Mouse (Mus musculus) limb, embryonic 15.5 days (tissue): ENCODE measurements at regions not wholly inside any gene's neighbourhood (a gene's known extent, or its start where the extent isn't known, plus 50 kb on each side); places are given as distances from the start of the nearest gene placed in this dataset.

Experiments used
- ATAC-seq: fragments of 200-750 bp; cut with Nextera tagmentation; 2 replicates; pipeline ENCODE4 v1.8.0; 2017; ENCODE audit warnings: low read depth, moderate TSS enrichment; ENCODE audit not compliant: insufficient number of reproducible peaks, low FRiP score, low TSS enrichment
- H3K27ac ChIP-seq: fragments of 300-500 bp; sonication (generic); 2 replicates; pipeline ENCODE4 v1.5.1; 2015; ENCODE audit warnings: moderate library complexity, mild to moderate bottlenecking, inconsistent platforms
- H3K27me3 ChIP-seq: fragments of 300-500 bp; sonication (generic); 2 replicates; pipeline ENCODE4 v1.6.1; 2015; ENCODE audit warnings: inconsistent platforms
- H3K36me3 ChIP-seq: fragments of 300-500 bp; sonication (generic); 2 replicates; pipeline ENCODE4 v1.6.1; 2015; ENCODE audit warnings: inconsistent platforms
- H3K4me1 ChIP-seq: fragments of 300-500 bp; sonication (generic); 2 replicates; pipeline ENCODE4 v1.6.1; 2015; ENCODE audit warnings: inconsistent platforms
- H3K4me2 ChIP-seq: fragments of 300-500 bp; sonication (generic); 2 replicates; pipeline ENCODE4 v1.6.1; 2015; ENCODE audit warnings: mild to moderate bottlenecking, inconsistent platforms
- H3K4me3 ChIP-seq: fragments of 300-500 bp; sonication (generic); 2 replicates; pipeline ENCODE4 v1.5.1; 2015; ENCODE audit warnings: mild to moderate bottlenecking, inconsistent platforms
- H3K9ac ChIP-seq: fragments of 300-500 bp; sonication (generic); 2 replicates; pipeline ENCODE4 v1.6.1; 2015; ENCODE audit warnings: inconsistent platforms
- H3K9me3 ChIP-seq: fragments of 300-500 bp; sonication (generic); 2 replicates; pipeline ENCODE4 v1.6.1; 2016; ENCODE audit warnings: inconsistent platforms
- WGBS: fragments of 180-500 bp; shearing (Covaris S2); methylation state at CpG from one replicate; pipeline ENCODE4 v1.1.7; 2015; 5-methylcytosine and 5-hydroxymethylcytosine counted together

- no peaks in the 10 kb centered on the region for H3K36me3 ChIP-seq
- WGBS: 78% methylated on average over 6 of the region's 6 CpGs
- ATAC-seq: no peak
- no peak overlapping the region for H3K4me3 ChIP-seq
- H3K9me3 ChIP-seq: no peaks in the 10 kb centered on the region
- H3K9ac ChIP-seq: no peak overlapping the region
- H3K27me3 ChIP-seq: no peaks in the 10 kb centered on the region
- no peak overlapping the region for H3K27ac ChIP-seq
- no peaks in the 10 kb centered on the region for H3K4me1 ChIP-seq
- H3K4me2 ChIP-seq: no peak overlapping the region
Measured at GRCm38 (mm10) chr7:124880771-124881170, 563.7 kb upstream of the Kdm8 start.

DNA sequence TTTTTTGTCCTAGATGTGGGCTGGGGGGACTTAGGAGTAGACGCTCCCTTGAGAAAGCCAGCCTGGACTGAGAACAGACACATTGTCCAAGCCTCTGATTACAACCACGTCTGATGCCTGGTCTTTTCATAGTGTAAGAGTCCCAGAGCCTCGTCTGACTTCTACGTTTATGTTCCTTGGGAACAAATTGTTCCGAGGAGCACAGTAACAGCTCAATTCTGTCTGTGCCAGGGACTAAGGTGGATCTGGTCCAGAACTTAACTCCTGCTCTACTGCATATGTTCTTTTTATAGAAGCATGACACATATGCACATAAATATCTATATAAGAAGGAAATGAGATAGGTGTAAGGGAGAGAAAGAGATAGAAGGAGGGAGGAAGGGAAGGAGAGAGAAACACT, 537.2 kb upstream of the Kdm8 start:
- Histone ChIP-seq H3K27ac (no peak overlapping the region), H3K36me3 (no peaks in the 10 kb centered on the region), H3K27me3 (no peaks in the 10 kb centered on the region), H3K9me3 (no peaks in the 10 kb centered on the region), H3K4me2 (no peak overlapping the region), H3K4me1 (peaks cover 6% of the 10 kb centered on the region; the same call in 1 of the 2 replicates), H3K4me3 (no peak overlapping the region), H3K9ac (no peak overlapping the region)
- ATAC-seq: no peak
- 44% methylated on average over 5 of the region's 5 CpGs for WGBS

- Histone ChIP-seq H3K4me1 (peaks cover 6% of the 10 kb centered on the region; the same call in 1 of the 2 replicates), H3K4me2 (no peak overlapping the region), H3K9me3 (no peaks in the 10 kb centered on the region), H3K27ac (no peak overlapping the region), H3K36me3 (no peaks in the 10 kb centered on the region), H3K9ac (no peak overlapping the region), H3K27me3 (no peaks in the 10 kb centered on the region), H3K4me3 (no peak overlapping the region)
- no peak for ATAC-seq
- WGBS: 66% methylated on average over 5 of the region's 5 CpGs
Measured at GRCm38 (mm10) chr7:124907662-124908296, 536.7 kb upstream of the Kdm8 start.

- Histone ChIP-seq H3K9ac (no peak overlapping the region), H3K27ac (no peak overlapping the region), H3K36me3 (no peaks in the 10 kb centered on the region), H3K4me1 (no peaks in the 10 kb centered on the region), H3K27me3 (no peaks in the 10 kb centered on the region), H3K4me2 (no peak overlapping the region), H3K9me3 (no peaks in the 10 kb centered on the region), H3K4me3 (no peak overlapping the region)
- 80% methylated on average over 5 of the region's 5 CpGs for WGBS
- ATAC-seq: no peak
Measured at GRCm38 (mm10) chr7:124914061-124914460, 530.4 kb upstream of the Kdm8 start.

- Histone ChIP-seq H3K4me2 (no peak overlapping the region), H3K36me3 (no peaks in the 10 kb centered on the region), H3K4me3 (no peak overlapping the region), H3K9ac (no peak overlapping the region), H3K27ac (no peak overlapping the region), H3K27me3 (no peaks in the 10 kb centered on the region), H3K4me1 (no peaks in the 10 kb centered on the region), H3K9me3 (no peaks in the 10 kb centered on the region)
- WGBS: 72% methylated on average over 4 of the region's 4 CpGs
- ATAC-seq: no peak
Measured at GRCm38 (mm10) chr7:124914479-124914878, 530.0 kb upstream of the Kdm8 start.

DNA sequence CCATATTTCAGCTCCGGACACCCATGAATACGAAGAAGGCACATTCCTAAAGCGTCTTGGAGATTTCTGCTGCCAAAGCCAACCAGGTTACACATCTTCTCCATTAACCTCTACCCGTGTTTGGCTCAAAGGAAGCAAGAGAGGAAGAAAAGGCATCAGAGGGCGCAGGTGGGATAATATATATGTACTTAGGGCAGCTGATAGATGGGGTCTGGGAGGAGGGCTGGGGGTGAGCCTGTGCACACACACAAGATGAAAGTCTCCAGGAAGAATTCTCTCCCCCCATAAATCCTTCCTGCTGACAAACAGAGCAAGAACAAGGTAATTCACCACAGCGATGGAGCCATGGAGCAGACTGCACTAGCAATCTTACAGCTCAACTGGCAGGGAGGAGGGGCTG, 529.5 kb upstream of the Kdm8 start:
- Histone ChIP-seq H3K36me3 (no peaks in the 10 kb centered on the region), H3K4me2 (no peak overlapping the region), H3K27me3 (no peaks in the 10 kb centered on the region), H3K9ac (no peak overlapping the region), H3K9me3 (no peaks in the 10 kb centered on the region), H3K27ac (no peak overlapping the region), H3K4me1 (no peaks in the 10 kb centered on the region), H3K4me3 (no peak overlapping the region)
- WGBS: 48% methylated on average over 6 of the region's 6 CpGs
- no peak for ATAC-seq

DNA sequence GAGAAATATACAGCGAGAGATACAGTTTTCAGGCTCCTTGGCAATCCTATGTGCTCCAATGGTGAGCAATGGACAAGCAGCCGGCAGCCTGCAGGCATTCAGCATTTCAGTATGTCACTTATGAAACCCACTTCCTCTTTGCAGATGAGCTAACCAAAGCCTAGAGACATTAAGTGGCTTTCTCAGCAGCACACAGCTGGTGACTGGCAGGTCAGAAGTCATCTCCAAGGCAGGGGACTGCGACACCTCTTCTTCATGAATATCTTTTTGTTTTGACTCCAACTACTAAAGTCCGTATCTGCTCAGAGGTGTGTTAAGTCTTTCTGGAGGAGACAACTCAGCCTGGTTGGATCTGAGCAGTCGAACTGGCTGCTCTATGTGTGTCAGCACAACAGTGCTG, 528.8 kb upstream of the Kdm8 start:
- no peaks in the 10 kb centered on the region for H3K9me3 ChIP-seq
- no peak overlapping the region for H3K4me3 ChIP-seq
- 78% methylated on average over 5 of the region's 5 CpGs for WGBS
- H3K27ac ChIP-seq: no peak overlapping the region
- H3K9ac ChIP-seq: no peak overlapping the region
- no peaks in the 10 kb centered on the region for H3K4me1 ChIP-seq
- no peak for ATAC-seq
- H3K4me2 ChIP-seq: no peak overlapping the region
- no peaks in the 10 kb centered on the region for H3K27me3 ChIP-seq
- H3K36me3 ChIP-seq: no peaks in the 10 kb centered on the region

- Histone ChIP-seq H3K4me3 (no peak overlapping the region), H3K36me3 (no peaks in the 10 kb centered on the region), H3K4me1 (no peaks in the 10 kb centered on the region), H3K4me2 (no peak overlapping the region), H3K27me3 (no peaks in the 10 kb centered on the region), H3K27ac (no peak overlapping the region), H3K9me3 (no peaks in the 10 kb centered on the region), H3K9ac (no peak overlapping the region)
- 31% methylated on average over 5 of the region's 5 CpGs for WGBS
- no peak for ATAC-seq
Measured at GRCm38 (mm10) chr7:124917606-124918120, 526.8 kb upstream of the Kdm8 start.

DNA sequence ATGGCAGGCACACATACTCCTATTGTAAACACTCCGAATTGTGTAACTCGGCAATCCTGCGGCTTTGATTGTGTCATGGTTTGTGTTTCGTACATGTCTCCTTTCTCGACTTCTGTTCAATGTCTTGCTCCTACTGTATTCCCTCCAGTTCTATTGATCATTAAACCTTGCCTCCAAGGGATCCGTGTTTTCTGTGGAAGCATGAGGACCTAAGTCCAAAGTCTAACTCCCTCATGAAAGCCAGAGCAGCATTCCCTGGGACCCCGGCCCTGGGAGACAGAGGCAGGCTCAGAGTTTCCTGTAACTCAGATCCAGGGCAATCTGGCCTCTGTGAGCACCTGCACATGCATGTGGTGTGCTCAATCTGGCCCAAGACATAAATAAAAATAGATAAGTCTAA, 521.7 kb upstream of the Kdm8 start:
- no peaks in the 10 kb centered on the region for H3K4me1 ChIP-seq
- no peak overlapping the region for H3K27ac ChIP-seq
- 81% methylated on average over 7 of the region's 7 CpGs for WGBS
- H3K27me3 ChIP-seq: no peaks in the 10 kb centered on the region
- H3K4me2 ChIP-seq: no peak overlapping the region
- ATAC-seq: no peak
- H3K4me3 ChIP-seq: no peak overlapping the region
- no peak overlapping the region for H3K9ac ChIP-seq
- no peaks in the 10 kb centered on the region for H3K9me3 ChIP-seq
- no peaks in the 10 kb centered on the region for H3K36me3 ChIP-seq

GRCm38 (mm10) chr7:124933573-124933972, 510.9 kb upstream of the Kdm8 start:
- H3K27ac ChIP-seq: no peak overlapping the region
- no peaks in the 10 kb centered on the region for H3K27me3 ChIP-seq
- H3K4me3 ChIP-seq: no peak overlapping the region
- no peaks in the 10 kb centered on the region for H3K9me3 ChIP-seq
- H3K4me2 ChIP-seq: no peak overlapping the region
- no peaks in the 10 kb centered on the region; the same call in 1 of the 2 replicates for H3K4me1 ChIP-seq
- WGBS: 52% methylated on average over 3 of the region's 3 CpGs
- no peak for ATAC-seq
- no peak overlapping the region for H3K9ac ChIP-seq
- H3K36me3 ChIP-seq: no peaks in the 10 kb centered on the region

DNA sequence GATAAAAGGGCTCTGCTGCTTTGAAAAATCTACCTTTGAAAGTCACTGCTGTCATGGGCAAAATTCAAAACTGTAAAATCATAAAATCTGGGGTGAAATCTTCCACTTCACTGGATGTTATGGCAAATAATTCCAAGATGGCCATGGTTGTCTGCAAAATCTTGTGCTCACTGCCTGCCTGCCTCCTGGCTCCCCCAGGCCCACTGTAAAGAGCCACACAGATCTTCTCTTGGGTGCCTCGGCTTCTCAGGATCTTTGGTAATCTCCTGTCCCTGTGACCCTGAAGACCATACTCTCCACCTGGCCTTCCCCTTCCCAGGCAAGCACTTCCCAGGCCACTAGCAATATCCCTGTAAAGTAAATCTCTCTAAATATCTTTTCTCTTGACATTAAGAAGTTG, 505.1 kb upstream of the Kdm8 start:
- no peak overlapping the region for H3K4me3 ChIP-seq
- no peak overlapping the region for H3K27ac ChIP-seq
- H3K4me1 ChIP-seq: no peaks in the 10 kb centered on the region
- no peaks in the 10 kb centered on the region for H3K36me3 ChIP-seq
- H3K27me3 ChIP-seq: no peaks in the 10 kb centered on the region
- WGBS: 87% methylated on average over 1 of the region's 1 CpGs
- no peaks in the 10 kb centered on the region for H3K9me3 ChIP-seq
- no peak overlapping the region for H3K9ac ChIP-seq
- no peak overlapping the region for H3K4me2 ChIP-seq
- ATAC-seq: no peak

DNA sequence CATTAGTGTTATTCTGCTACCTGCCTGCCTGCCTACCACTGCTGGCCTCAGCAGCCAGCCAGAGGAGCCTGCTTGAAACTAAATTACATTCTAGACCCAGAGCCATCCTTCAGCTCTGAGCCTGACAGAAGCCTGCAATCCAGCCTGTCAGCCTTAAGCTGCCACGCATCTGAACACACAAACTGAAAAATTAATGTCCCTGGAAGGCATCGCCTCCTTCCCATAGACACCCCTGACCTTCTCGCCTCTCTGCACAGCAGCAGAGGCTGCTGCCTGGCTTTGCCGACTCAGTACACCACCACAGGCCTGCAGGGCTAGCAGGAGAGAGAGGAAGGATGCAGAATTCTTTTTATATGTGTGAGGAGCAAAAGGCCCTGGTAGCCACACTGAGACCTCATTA, 502.9 kb upstream of the Kdm8 start:
- Histone ChIP-seq H3K27me3 (no peaks in the 10 kb centered on the region), H3K4me3 (no peak overlapping the region), H3K36me3 (no peaks in the 10 kb centered on the region), H3K4me1 (no peaks in the 10 kb centered on the region), H3K9ac (no peak overlapping the region), H3K4me2 (no peak overlapping the region), H3K27ac (no peak overlapping the region), H3K9me3 (no peaks in the 10 kb centered on the region)
- 70% methylated on average over 4 of the region's 4 CpGs for WGBS
- ATAC-seq: no peak

DNA sequence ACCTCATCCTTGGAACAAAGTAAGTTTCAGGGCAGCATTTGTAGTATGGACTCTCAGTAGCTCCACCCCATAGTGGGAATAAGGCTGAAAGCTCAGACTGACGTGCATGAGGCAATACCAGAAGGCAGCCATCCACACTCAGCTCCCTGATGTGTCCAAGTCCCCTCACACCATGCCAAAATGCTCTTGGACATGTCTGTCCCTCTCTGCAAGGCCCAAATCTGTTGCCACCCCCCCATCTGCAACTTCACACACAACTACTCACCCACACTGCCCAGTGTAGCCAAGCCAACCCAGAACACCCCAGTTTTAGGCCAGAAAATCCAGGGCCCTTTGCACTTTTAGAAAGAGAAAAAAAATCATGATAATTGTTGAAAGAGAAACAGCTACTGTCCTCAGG, 498.1 kb upstream of the Kdm8 start:
- Histone ChIP-seq H3K4me1 (no peaks in the 10 kb centered on the region), H3K9me3 (no peaks in the 10 kb centered on the region), H3K27ac (no peak overlapping the region), H3K4me3 (no peak overlapping the region), H3K27me3 (no peaks in the 10 kb centered on the region), H3K36me3 (no peaks in the 10 kb centered on the region), H3K4me2 (no peak overlapping the region), H3K9ac (no peak overlapping the region)
- WGBS: 59% methylated on average over 1 of the region's 1 CpGs
- no peak for ATAC-seq
